Mouse (Mus musculus) myocyte (in vitro differentiated cells): ENCODE results near the gene Zfand6.

Source experiments
- CEBPB ChIP-seq: IDR thresholded peaks from 2 replicates; pipeline ENCODE4 v1.6.1; 2011; ENCODE audit warnings: mild to moderate bottlenecking, moderate library complexity; ENCODE audit not compliant: poor library complexity, insufficient read depth, severe bottlenecking
- MAX ChIP-seq: IDR thresholded peaks from one replicate; pipeline ENCODE4 v1.6.1; 2011; ENCODE audit warnings: low read depth, mild to moderate bottlenecking, control low read depth
- MYOD1 ChIP-seq, 3 experiments: IDR thresholded peaks; one replicate each; pipeline ENCODE4 v1.6.1; 2011; ENCODE audit warnings: control low read depth in 2 of 3, low read depth in 2 of 3, mild to moderate bottlenecking in 2 of 3, moderate library complexity in 1 of 3; ENCODE audit not compliant: insufficient read length in 2 of 3, control insufficient read depth in 1 of 3
- POLR2A ChIP-seq: IDR thresholded peaks from one replicate; pipeline ENCODE4 v1.6.1; 2011; ENCODE audit warnings: low read depth, mild to moderate bottlenecking, control low read depth, moderate library complexity; ENCODE audit not compliant: insufficient read length

DNA sequence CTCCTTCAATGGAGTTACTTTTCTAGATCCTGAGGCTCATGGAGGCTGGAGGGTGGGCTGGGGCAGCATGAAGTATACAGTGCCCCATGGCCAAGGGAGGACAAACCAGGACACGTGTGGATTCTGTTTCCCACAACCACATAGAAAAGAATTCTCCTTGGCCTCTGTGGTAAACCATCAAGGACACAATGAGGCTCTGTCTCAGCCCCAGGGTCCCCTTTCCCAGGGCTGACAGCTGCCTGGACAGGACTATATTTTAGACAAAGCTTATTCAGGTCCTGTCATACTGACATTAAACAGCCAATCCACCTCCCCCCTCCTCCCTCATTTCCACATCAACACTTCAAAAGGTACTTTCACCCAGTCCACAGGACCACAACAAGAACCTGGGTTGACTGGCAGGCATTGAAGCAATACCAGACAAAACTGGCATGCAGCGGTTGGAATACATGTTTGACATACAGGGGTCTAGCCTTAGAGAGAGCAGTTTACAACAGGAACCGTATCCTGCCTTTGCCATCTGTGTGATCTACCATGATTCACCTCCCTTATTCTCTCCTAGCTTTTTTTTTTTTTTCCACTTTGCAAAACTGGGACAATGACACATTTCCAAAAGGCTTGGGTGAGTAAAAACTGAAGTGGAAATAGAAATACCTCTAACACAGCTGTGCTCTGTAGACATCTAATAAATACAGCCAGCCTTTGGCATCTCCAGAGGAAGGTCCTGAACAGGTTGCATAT is 103.2 kb downstream of the Zfand6 start:
- peak in 2 of 3 experiments; percentile 35 to 49 for TF ChIP-seq MYOD1 (IDR thresholded peaks at IDR 0.05; ENCODE audit: control insufficient read depth in 1 of 3, insufficient read length in 2 of 3, low read depth in 2 of 3)
- TF ChIP-seq MAX = no peak
- TF ChIP-seq POLR2A = no peak
- no peak for TF ChIP-seq CEBPB
